Mouse (Mus musculus): ENCODE results near the gene St7. TPM values are rescaled to one million over a fixed set of nuclear protein-coding genes. Genes with fewer than 3 reads are reported as not detected.

St7 gene
- polyA plus RNA-seq, 1 experiment from 2014 or later: 19.8 TPM

DNA sequence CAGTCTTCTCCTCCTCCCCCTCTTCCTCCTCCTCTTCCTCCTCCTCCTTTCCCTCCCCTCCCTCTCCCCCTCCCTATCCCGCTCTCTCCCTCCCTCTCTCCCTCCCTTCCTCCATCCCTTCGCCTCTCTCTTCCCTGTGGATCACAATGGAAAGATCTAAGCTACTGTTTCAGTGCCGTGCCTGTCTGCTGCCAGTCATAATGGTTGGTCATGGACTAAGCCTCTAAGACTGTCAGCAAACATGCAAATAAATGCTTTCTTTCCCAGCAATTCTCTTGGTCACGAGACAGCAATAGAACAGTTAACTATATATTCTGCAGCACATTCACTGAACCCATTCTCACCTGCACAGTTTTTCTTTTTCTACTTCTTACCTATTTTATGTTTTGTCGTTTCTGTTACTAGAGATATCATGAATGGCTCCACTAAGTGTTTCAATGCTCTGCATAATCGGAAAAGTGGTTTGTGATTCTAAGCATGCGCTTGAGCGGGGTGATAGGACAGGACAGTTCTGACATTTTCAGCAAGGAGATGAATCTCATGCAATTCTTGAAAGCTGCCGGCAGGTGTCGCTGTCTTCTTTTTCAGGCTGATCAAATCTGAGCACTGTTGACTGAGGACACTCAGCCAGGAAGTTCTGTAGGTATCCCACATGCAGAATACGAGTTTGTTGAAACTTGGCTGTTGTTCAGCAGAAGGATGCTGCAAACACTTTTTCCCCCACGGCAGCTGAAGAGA is 17.5 kb upstream of the St7 start:
- Histone ChIP-seq H3K4me1 (ENCODE audit: insufficient read depth, low read length) (no peaks in the 10 kb centered on the region), H3K4me3 (ENCODE audit: low read length) (no peak overlapping the region), H3K4me2 (replicated peaks; ENCODE audit: low read depth, low read length) (no peak overlapping the region), H3K27ac (ENCODE audit: low read length) (no peak overlapping the region), H3K9ac (replicated peaks; ENCODE audit: low read length) (no peak overlapping the region), H3K36me3 (ENCODE audit: insufficient read depth, low read length) (no peaks in the 10 kb centered on the region), H3K9me3 (ENCODE audit: low read length) (no peaks in the 10 kb centered on the region), H3K27me3 (ENCODE audit: insufficient read depth, low read length) (no peaks in the 10 kb centered on the region)
- ATAC-seq (ENCODE audit: low FRiP score, low TSS enrichment): peak; percentile 75; the same call in 1 of the 2 replicates
- WGBS: 19% methylated on average over 10 of the region's 12 CpGs

DNA sequence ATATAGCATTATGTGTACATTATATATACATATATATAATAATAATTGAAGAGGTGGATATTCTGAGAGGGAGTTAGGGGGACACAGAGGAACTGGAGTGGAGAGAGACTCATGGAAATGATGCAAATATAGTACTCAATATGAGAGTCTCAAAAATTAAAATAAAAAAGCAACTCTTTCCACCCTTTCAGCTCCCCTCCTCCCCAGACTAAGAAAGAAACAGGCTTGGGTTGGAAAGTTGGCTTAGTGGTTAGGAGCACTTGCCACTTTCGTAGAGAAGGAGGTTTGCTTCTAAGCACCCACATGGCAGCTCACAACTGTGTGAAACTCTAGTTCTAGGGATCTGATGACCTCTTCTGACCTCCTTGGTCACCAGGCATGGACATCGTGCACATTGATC is 15.7 kb upstream of the St7 start:
- 70% methylated on average over 2 of the region's 2 CpGs for WGBS
- Histone ChIP-seq H3K4me3 (ENCODE audit: low read length) (no peak overlapping the region), H3K27me3 (ENCODE audit: insufficient read depth, low read length) (no peaks in the 10 kb centered on the region), H3K27ac (ENCODE audit: low read length) (no peak overlapping the region), H3K9ac (replicated peaks; ENCODE audit: low read length) (no peak overlapping the region), H3K4me1 (ENCODE audit: insufficient read depth, low read length) (no peaks in the 10 kb centered on the region), H3K36me3 (ENCODE audit: insufficient read depth, low read length) (no peaks in the 10 kb centered on the region), H3K9me3 (ENCODE audit: low read length) (peaks cover 6% of the 10 kb centered on the region; the same call in 1 of the 2 replicates), H3K4me2 (replicated peaks; ENCODE audit: low read depth, low read length) (no peak overlapping the region)
- no peak for ATAC-seq (ENCODE audit: low FRiP score, low TSS enrichment)

DNA sequence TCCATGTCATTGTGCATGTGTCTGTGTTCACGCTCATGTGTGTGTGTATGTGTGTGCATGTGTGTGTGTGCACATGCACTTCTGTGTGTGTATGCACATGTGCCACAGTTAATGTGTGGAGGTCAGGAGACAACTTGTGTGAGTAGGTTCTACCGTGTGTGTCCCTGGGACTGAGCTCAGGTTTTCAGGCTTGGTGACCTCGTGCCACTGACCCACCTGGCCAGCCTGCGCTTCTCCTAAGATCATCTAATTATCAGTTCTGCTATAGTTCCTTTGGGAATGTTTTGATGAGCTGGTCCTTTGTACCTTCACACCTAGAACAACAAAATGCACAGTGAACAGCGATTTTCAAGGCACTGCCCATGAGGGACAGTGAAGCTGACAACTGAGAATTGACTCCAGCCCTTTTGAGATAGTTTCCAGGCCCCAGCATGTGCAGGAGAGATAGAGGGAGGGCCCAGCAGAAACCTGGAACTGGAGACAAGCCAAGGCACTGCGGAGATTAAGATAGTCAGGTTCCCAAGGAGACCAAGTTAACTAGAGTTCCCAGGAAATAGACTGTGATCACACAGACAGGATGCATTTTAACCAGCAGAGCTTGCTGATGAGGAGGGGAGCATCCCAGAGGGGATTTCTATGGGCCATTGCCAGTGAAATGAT is 12.3 kb upstream of the St7 start:
- no peaks in the 10 kb centered on the region for H3K27me3 ChIP-seq (ENCODE audit: insufficient read depth, low read length)
- H3K4me3 ChIP-seq (ENCODE audit: low read length): no peak overlapping the region
- 83% methylated on average over 6 of the region's 6 CpGs for WGBS
- no peaks in the 10 kb centered on the region for H3K4me1 ChIP-seq (ENCODE audit: insufficient read depth, low read length)
- no peak overlapping the region for H3K4me2 ChIP-seq (replicated peaks; ENCODE audit: low read depth, low read length)
- no peak overlapping the region for H3K9ac ChIP-seq (replicated peaks; ENCODE audit: low read length)
- H3K9me3 ChIP-seq (ENCODE audit: low read length): peaks cover 6% of the 10 kb centered on the region; the same call in 1 of the 2 replicates
- ATAC-seq (ENCODE audit: low FRiP score, low TSS enrichment): no peak
- H3K27ac ChIP-seq (ENCODE audit: low read length): no peak overlapping the region
- no peaks in the 10 kb centered on the region for H3K36me3 ChIP-seq (ENCODE audit: insufficient read depth, low read length)

DNA sequence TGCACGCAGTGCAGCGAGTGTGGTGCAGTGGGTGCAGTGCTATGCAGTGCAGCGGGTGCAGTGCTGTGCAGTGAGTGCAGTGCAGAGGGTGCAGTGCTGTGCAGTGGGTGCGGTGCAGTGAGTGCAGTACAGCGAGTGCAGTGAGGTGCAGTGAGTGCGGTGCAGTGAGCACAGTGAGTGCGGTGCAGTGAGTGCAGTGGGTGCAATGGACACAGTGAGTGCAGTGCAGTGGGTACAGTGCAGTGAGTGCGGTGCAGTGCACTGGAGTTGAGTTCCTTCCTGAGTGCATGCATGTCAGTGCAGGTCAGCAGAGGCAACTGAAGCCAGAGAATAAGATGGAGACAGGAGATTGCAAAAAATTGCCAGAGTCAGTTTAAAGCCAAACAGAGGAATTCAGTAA is 10.9 kb upstream of the St7 start:
- ATAC-seq (ENCODE audit: low FRiP score, low TSS enrichment): no peak
- Histone ChIP-seq H3K27ac (ENCODE audit: low read length) (no peak overlapping the region), H3K36me3 (ENCODE audit: insufficient read depth, low read length) (no peaks in the 10 kb centered on the region), H3K4me3 (ENCODE audit: low read length) (no peak overlapping the region), H3K9me3 (ENCODE audit: low read length) (peaks cover 6% of the 10 kb centered on the region; the same call in 1 of the 2 replicates), H3K9ac (replicated peaks; ENCODE audit: low read length) (no peak overlapping the region), H3K4me2 (replicated peaks; ENCODE audit: low read depth, low read length) (no peak overlapping the region), H3K4me1 (ENCODE audit: insufficient read depth, low read length) (no peaks in the 10 kb centered on the region), H3K27me3 (ENCODE audit: insufficient read depth, low read length) (no peaks in the 10 kb centered on the region)
- 95% methylated on average over 8 of the region's 8 CpGs for WGBS

DNA sequence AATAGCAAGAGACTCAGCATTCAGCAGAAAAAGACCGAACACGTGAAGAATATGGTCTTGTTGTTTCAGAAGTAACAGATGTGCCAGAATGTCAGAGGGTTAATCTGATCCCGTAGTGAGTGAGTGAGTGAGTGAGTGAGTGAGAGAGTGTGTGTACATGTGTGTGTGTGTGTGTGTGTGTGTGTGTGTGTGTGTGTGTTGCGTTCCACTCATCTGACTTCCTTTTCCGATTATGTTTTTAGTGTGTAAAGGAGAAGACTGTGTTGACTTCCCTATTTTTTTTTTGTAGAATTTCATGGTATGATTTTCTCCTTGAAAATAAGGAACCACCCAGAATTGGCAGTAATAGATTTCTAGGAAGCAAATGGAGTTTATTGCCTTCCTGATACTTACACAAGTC is 4.1 kb upstream of the St7 start:
- Histone ChIP-seq H3K4me3 (ENCODE audit: low read length) (no peak overlapping the region), H3K9me3 (ENCODE audit: low read length) (peaks cover 4% of the 10 kb centered on the region; the same call in 1 of the 2 replicates), H3K4me2 (replicated peaks; ENCODE audit: low read depth, low read length) (no peak overlapping the region), H3K36me3 (ENCODE audit: insufficient read depth, low read length) (no peaks in the 10 kb centered on the region), H3K27me3 (ENCODE audit: insufficient read depth, low read length) (no peaks in the 10 kb centered on the region), H3K4me1 (ENCODE audit: insufficient read depth, low read length) (no peaks in the 10 kb centered on the region), H3K9ac (replicated peaks; ENCODE audit: low read length) (no peak overlapping the region), H3K27ac (ENCODE audit: low read length) (no peak overlapping the region)
- 84% methylated on average over 5 of the region's 5 CpGs for WGBS
- ATAC-seq (ENCODE audit: low FRiP score, low TSS enrichment): no peak

DNA sequence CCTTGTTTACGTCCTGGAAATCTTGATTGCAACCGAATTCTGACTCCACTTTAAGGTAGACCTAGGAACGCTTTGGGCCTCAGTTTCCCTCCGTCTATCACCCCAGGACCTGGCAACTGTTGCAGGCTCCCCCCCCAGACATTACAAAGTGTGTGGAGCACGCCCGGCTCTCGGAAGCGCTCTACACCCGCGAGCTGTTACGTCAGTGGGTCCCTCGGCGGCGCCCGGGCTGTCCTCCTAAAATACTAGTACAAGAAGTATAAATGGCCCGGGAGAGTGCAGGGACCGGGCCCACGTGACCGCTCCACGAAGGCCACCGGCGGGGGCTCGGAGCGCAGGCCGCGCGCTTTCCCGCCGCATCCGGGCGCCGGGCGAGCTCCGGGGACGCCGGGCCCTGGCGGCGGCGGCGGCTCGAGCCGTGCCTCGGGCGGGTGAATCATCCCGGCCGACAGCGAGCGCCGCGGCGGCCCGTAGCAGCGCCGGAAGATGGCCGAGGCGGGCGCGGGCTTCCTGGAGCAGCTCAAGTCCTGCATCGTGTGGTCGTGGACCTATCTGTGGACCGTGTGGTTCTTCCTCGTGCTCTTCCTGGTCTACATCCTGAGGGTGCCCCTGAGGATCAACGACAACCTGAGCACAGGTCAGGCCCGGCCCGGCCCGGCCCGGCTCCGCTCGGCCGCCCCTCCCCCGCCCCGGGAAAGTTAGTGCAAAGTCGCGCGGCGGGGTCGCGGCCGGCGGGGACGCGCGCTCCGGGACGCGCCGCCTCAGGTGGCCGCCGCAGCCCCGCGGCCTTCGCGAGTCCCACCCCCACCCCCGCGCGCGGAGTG is 1.2 kb downstream of the St7 start:
- peak overlapping the region; percentile 82 for H3K4me2 ChIP-seq (replicated peaks; ENCODE audit: low read depth, low read length)
- peak; percentile 93 for ATAC-seq (ENCODE audit: low FRiP score, low TSS enrichment)
- H3K9me3 ChIP-seq (ENCODE audit: low read length): no peaks in the 10 kb centered on the region
- H3K36me3 ChIP-seq (ENCODE audit: insufficient read depth, low read length): peaks cover 4% of the 10 kb centered on the region; the same call in 1 of the 2 replicates
- peak overlapping the region; percentile 94 for H3K9ac ChIP-seq (replicated peaks; ENCODE audit: low read length)
- peak overlapping the region; percentile 92 for H3K27ac ChIP-seq (ENCODE audit: low read length)
- H3K27me3 ChIP-seq (ENCODE audit: insufficient read depth, low read length): no peaks in the 10 kb centered on the region
- peak overlapping the region; percentile 77 for H3K4me3 ChIP-seq (ENCODE audit: low read length)
- WGBS: under 1% methylated on average over 82 of the region's 97 CpGs
- peaks cover 11% of the 10 kb centered on the region; the same call in 1 of the 2 replicates for H3K4me1 ChIP-seq (ENCODE audit: insufficient read depth, low read length)

DNA sequence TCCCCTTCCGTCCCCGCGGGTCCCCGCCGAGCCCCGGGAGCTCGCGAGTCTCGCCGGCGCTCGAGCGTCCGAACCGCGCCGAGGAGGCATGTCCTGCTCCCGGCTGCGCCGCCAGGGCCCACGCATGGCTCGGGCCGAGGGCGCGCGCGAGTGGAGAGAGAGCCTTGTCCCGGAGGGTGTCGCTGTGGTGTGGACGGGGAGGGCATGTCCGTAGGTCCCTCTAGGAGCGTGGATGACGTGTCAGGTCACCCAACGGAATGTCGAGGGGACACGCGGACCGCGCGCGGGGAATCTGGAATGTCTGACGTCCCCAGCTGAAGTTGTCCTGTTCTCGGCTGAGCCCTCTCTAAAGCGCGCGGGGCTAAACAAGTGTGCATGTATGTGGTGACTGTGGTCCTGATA is 1.8 kb downstream of the St7 start:
- peak overlapping the region; percentile 94 for H3K9ac ChIP-seq (replicated peaks; ENCODE audit: low read length)
- peak overlapping the region; percentile 77 for H3K4me3 ChIP-seq (ENCODE audit: low read length)
- peak; percentile 89 for ATAC-seq (ENCODE audit: low FRiP score, low TSS enrichment)
- H3K36me3 ChIP-seq (ENCODE audit: insufficient read depth, low read length): peaks cover 4% of the 10 kb centered on the region; the same call in 1 of the 2 replicates
- H3K27ac ChIP-seq (ENCODE audit: low read length): peak overlapping the region; percentile 92
- H3K9me3 ChIP-seq (ENCODE audit: low read length): no peaks in the 10 kb centered on the region
- peaks cover 11% of the 10 kb centered on the region; the same call in 1 of the 2 replicates for H3K4me1 ChIP-seq (ENCODE audit: insufficient read depth, low read length)
- 0% methylated on average over 46 of the region's 46 CpGs for WGBS
- H3K4me2 ChIP-seq (replicated peaks; ENCODE audit: low read depth, low read length): peak overlapping the region; percentile 82
- H3K27me3 ChIP-seq (ENCODE audit: insufficient read depth, low read length): no peaks in the 10 kb centered on the region

DNA sequence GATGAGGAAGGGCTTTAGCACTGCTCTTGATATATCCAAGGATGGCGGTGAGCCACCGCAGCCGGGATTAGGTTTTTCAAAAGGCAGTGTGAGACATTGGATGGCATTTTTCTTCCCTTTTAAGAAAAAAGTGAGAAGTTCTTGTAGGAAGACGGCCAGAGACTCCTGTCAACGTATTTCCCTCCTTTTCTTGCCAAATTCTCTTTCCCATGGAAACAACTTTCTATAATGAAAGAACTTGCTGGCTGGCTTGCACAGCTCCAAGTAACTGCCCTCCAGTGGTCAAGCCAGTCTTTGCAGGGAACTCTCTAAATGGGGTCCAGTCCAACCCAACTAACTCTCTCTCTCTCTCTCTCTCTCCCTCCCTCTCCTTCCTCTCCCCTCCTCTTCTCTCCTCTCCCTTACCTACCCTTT is 3.6 kb downstream of the St7 start:
- Histone ChIP-seq H3K9ac (replicated peaks; ENCODE audit: low read length) (no peak overlapping the region), H3K4me1 (ENCODE audit: insufficient read depth, low read length) (peaks cover 14% of the 10 kb centered on the region; the same call in 1 of the 2 replicates), H3K36me3 (ENCODE audit: insufficient read depth, low read length) (peaks cover 4% of the 10 kb centered on the region; the same call in 1 of the 2 replicates), H3K4me2 (replicated peaks; ENCODE audit: low read depth, low read length) (no peak overlapping the region), H3K27me3 (ENCODE audit: insufficient read depth, low read length) (no peaks in the 10 kb centered on the region), H3K9me3 (ENCODE audit: low read length) (no peaks in the 10 kb centered on the region), H3K27ac (ENCODE audit: low read length) (no peak overlapping the region), H3K4me3 (ENCODE audit: low read length) (no peak overlapping the region)
- WGBS: 52% methylated on average over 5 of the region's 5 CpGs
- ATAC-seq (ENCODE audit: low FRiP score, low TSS enrichment): no peak

DNA sequence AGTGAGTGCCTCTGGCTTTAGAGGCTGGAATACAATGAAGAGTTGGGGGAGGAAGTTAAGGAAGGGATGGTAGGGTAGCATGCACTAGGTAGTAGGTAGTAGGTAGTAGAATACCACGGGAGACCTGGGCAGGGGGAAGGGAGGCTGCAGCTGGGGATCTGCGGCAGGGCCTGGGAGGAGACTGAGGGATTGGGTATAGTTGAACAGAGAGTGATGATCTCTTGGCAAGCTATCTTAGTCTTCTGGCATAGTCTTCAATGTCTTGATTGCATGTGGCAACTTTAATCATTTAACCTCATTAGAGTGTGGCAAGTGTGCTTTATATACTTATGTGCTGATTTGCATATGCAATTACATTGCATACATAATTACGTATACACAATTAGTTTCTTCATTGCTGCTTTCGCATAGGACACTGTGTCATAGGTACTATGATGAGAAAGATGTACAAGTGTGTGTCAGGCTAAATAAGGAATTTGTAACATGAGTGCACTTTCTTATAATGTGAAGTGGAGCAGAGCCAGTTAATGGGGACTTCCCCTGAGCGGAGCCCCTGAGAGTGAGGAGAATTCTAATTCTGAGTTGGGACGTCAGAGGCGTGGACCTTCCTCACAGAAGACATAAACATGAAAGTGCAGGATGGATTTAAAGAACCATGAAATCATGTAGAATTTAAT is 8.3 kb downstream of the St7 start:
- ATAC-seq (ENCODE audit: low FRiP score, low TSS enrichment): no peak

More for the DNA sequence above, 8.3 kb downstream of the St7 start:
- no peak overlapping the region for H3K4me3 ChIP-seq (ENCODE audit: low read length)
- H3K4me2 ChIP-seq (replicated peaks; ENCODE audit: low read depth, low read length): no peak overlapping the region
- H3K27me3 ChIP-seq (ENCODE audit: insufficient read depth, low read length): no peaks in the 10 kb centered on the region
- WGBS: 62% methylated on average over 7 of the region's 7 CpGs
- H3K27ac ChIP-seq (ENCODE audit: low read length): no peak overlapping the region
- H3K36me3 ChIP-seq (ENCODE audit: insufficient read depth, low read length): peaks cover 4% of the 10 kb centered on the region; the same call in 1 of the 2 replicates
- H3K4me1 ChIP-seq (ENCODE audit: insufficient read depth, low read length): peaks cover 6% of the 10 kb centered on the region; the same call in 1 of the 2 replicates
- no peak overlapping the region for H3K9ac ChIP-seq (replicated peaks; ENCODE audit: low read length)
- H3K9me3 ChIP-seq (ENCODE audit: low read length): no peaks in the 10 kb centered on the region

All from kidney, embryonic 16.5 days (tissue).